Mouse (Mus musculus): ENCODE measurements around the gene Prr5.

GRCm38 (mm10) chr15:84680545-84681454 lies 11.4 kb downstream of the Prr5 start:
- TF ChIP-seq CTCF (IDR thresholded peaks at IDR 0.05; ENCODE audit: insufficient read depth, low read depth, low read length) (no peak), POLR2A (IDR thresholded peaks at IDR 0.05; ENCODE audit: insufficient read depth, low read depth, low read length) (no peak)

Measured in olfactory bulb, adult 2 months (tissue).